Mouse (Mus musculus) forelimb bud, embryonic 11.5 days (tissue): ENCODE measurements around the gene Smarcd3.
A peak's percentile ranks its signal among the peaks of the same experiment; 100 is the strongest.
"Not testable (repeated sequence)": the region's sequence is repeated elsewhere in the genome, so short reads cannot be mapped to it uniquely, and the experiment has no call there.

Experiments
- DNase-seq: peaks from one replicate; pipeline ENCODE4 v3.0.0-alpha.2; 2012; ENCODE audit warnings: low read depth, low spot score

Gene Smarcd3

GRCm38 (mm10) chr5:24555335-24555734 lies 68.9 kb downstream of the Smarcd3 start:
- DNase-seq: not testable (repeated sequence)

GRCm38 (mm10) chr5:24553621-24554244 lies 70.5 kb downstream of the Smarcd3 start:
- peak; percentile 43 for DNase-seq

GRCm38 (mm10) chr5:24551317-24551688 lies 72.9 kb downstream of the Smarcd3 start:
- DNase-seq: no peak

GRCm38 (mm10) chr5:24550598-24551316 lies 73.5 kb downstream of the Smarcd3 start:
- DNase-seq: no peak

- DNase-seq: no peak
Measured at GRCm38 (mm10) chr5:24542643-24543042, 81.6 kb downstream of the Smarcd3 start.

- DNase-seq: no peak
Measured at GRCm38 (mm10) chr5:24541144-24541569, 83.1 kb downstream of the Smarcd3 start.
